Mouse (Mus musculus): ENCODE measurements around the gene Fgf18. TPM values are rescaled to one million over a fixed set of nuclear protein-coding genes. Genes with fewer than 3 reads are reported as not detected.
A peak's percentile ranks its signal among the peaks of the same experiment; 100 is the strongest.

Fgf18 gene
- polyA plus RNA-seq, 1 experiment from 2014 or later, result 3.6 TPM

- H3K9ac ChIP-seq (replicated peaks), result peak overlapping the region; percentile 81
- peak; percentile 72 for ATAC-seq
- H3K36me3 ChIP-seq, result peaks cover 32% of the 10 kb centered on the region
- H3K27me3 ChIP-seq, result peaks cover 29% of the 10 kb centered on the region
- peak overlapping the region; percentile 74; the same call in 1 of the 2 replicates for H3K27ac ChIP-seq
- no peaks in the 10 kb centered on the region for H3K9me3 ChIP-seq
- 6% methylated on average over 23 of the region's 23 CpGs for WGBS
- H3K4me2 ChIP-seq (replicated peaks), result peak overlapping the region; percentile 77
- peak overlapping the region; percentile 64 for H3K4me3 ChIP-seq (replicated peaks)
- peaks cover 44% of the 10 kb centered on the region for H3K4me1 ChIP-seq (replicated peaks)
Observed at GRCm38 (mm10) chr11:33148338-33149087, 1.3 kb upstream of the Fgf18 start.

GRCm38 (mm10) chr11:33147572-33148337 lies 555 bp upstream of the Fgf18 start:
- Histone ChIP-seq H3K9me3 (no peaks in the 10 kb centered on the region), H3K4me1 (replicated peaks) (peaks cover 46% of the 10 kb centered on the region), H3K4me2 (replicated peaks) (peak overlapping the region; percentile 77), H3K9ac (replicated peaks) (peak overlapping the region; percentile 81), H3K27me3 (peaks cover 37% of the 10 kb centered on the region), H3K36me3 (peaks cover 29% of the 10 kb centered on the region), H3K27ac (peak overlapping the region; percentile 74), H3K4me3 (replicated peaks) (peak overlapping the region; percentile 64)
- peak; percentile 73 for ATAC-seq
- WGBS, result 1% methylated on average over 59 of the region's 85 CpGs

- Histone ChIP-seq H3K4me2 (replicated peaks) (peak overlapping the region; percentile 77), H3K4me3 (replicated peaks) (peak overlapping the region; percentile 64), H3K36me3 (peaks cover 23% of the 10 kb centered on the region), H3K4me1 (replicated peaks) (peaks cover 46% of the 10 kb centered on the region), H3K9ac (replicated peaks) (peak overlapping the region; percentile 81), H3K9me3 (no peaks in the 10 kb centered on the region), H3K27me3 (peaks cover 39% of the 10 kb centered on the region), H3K27ac (0 out of 2 replicates have a peak overlapping the region, but pooled peaks have one; percentile 11)
- 1% methylated on average over 30 of the region's 30 CpGs for WGBS
- ATAC-seq, result peak; percentile 25
Observed at GRCm38 (mm10) chr11:33146651-33147131, 509 bp downstream of the Fgf18 start.

GRCm38 (mm10) chr11:33146143-33146497 lies 1.1 kb downstream of the Fgf18 start:
- Histone ChIP-seq H3K4me3 (replicated peaks) (peak overlapping the region; percentile 64), H3K9me3 (no peaks in the 10 kb centered on the region), H3K9ac (replicated peaks) (peak overlapping the region; percentile 81; the same call in 1 of the 2 replicates), H3K36me3 (peaks cover 18% of the 10 kb centered on the region), H3K27me3 (peaks cover 39% of the 10 kb centered on the region), H3K27ac (no peak overlapping the region), H3K4me1 (replicated peaks) (peaks cover 46% of the 10 kb centered on the region), H3K4me2 (replicated peaks) (peak overlapping the region; percentile 77)
- peak; percentile 16; the same call in 1 of the 2 replicates for ATAC-seq
- WGBS, result 3% methylated on average over 6 of the region's 9 CpGs

- no peak for ATAC-seq
- peak overlapping the region; percentile 64 for H3K4me3 ChIP-seq (replicated peaks)
- H3K27ac ChIP-seq, result no peak overlapping the region
- H3K27me3 ChIP-seq, result peaks cover 39% of the 10 kb centered on the region
- H3K4me2 ChIP-seq (replicated peaks), result peak overlapping the region; percentile 77
- WGBS, result 12% methylated on average over 7 of the region's 7 CpGs
- peaks cover 46% of the 10 kb centered on the region for H3K4me1 ChIP-seq (replicated peaks)
- peaks cover 11% of the 10 kb centered on the region for H3K36me3 ChIP-seq
- H3K9ac ChIP-seq (replicated peaks), result no peak overlapping the region
- no peaks in the 10 kb centered on the region for H3K9me3 ChIP-seq
Observed at GRCm38 (mm10) chr11:33145201-33146142, 1.7 kb downstream of the Fgf18 start.

GRCm38 (mm10) chr11:33143906-33144305 lies 3.3 kb downstream of the Fgf18 start:
- Histone ChIP-seq H3K4me2 (replicated peaks) (no peak overlapping the region; the same call in 1 of the 2 replicates), H3K27me3 (peaks cover 39% of the 10 kb centered on the region), H3K36me3 (no peaks in the 10 kb centered on the region), H3K9me3 (no peaks in the 10 kb centered on the region), H3K4me3 (replicated peaks) (no peak overlapping the region), H3K4me1 (replicated peaks) (peaks cover 46% of the 10 kb centered on the region), H3K9ac (replicated peaks) (no peak overlapping the region), H3K27ac (no peak overlapping the region; the same call in 1 of the 2 replicates)
- no peak for ATAC-seq
- 7% methylated on average over 9 of the region's 9 CpGs for WGBS

- WGBS, result 75% methylated on average over 1 of the region's 1 CpGs
- Histone ChIP-seq H3K9ac (replicated peaks) (no peak overlapping the region), H3K27ac (no peak overlapping the region), H3K4me2 (replicated peaks) (no peak overlapping the region), H3K9me3 (no peaks in the 10 kb centered on the region), H3K36me3 (no peaks in the 10 kb centered on the region), H3K4me3 (replicated peaks) (no peak overlapping the region), H3K27me3 (peaks cover 39% of the 10 kb centered on the region), H3K4me1 (replicated peaks) (peaks cover 38% of the 10 kb centered on the region)
- no peak for ATAC-seq
Observed at GRCm38 (mm10) chr11:33142801-33143200, 4.4 kb downstream of the Fgf18 start.

- no peaks in the 10 kb centered on the region for H3K36me3 ChIP-seq
- H3K27ac ChIP-seq, result no peak overlapping the region
- peaks cover 26% of the 10 kb centered on the region for H3K27me3 ChIP-seq
- peaks cover 17% of the 10 kb centered on the region for H3K4me1 ChIP-seq (replicated peaks)
- ATAC-seq, result no peak
- no peaks in the 10 kb centered on the region for H3K9me3 ChIP-seq
- 93% methylated on average over 5 of the region's 5 CpGs for WGBS
- no peak overlapping the region for H3K4me3 ChIP-seq (replicated peaks)
- H3K4me2 ChIP-seq (replicated peaks), result no peak overlapping the region
- no peak overlapping the region for H3K9ac ChIP-seq (replicated peaks)
Observed at GRCm38 (mm10) chr11:33140111-33140460, 7.1 kb downstream of the Fgf18 start.

- H3K36me3 ChIP-seq, result no peaks in the 10 kb centered on the region
- no peak for ATAC-seq
- no peak overlapping the region for H3K4me2 ChIP-seq (replicated peaks)
- no peak overlapping the region for H3K9ac ChIP-seq (replicated peaks)
- no peaks in the 10 kb centered on the region for H3K9me3 ChIP-seq
- WGBS, result 79% methylated on average over 9 of the region's 9 CpGs
- no peak overlapping the region for H3K27ac ChIP-seq
- peaks cover 21% of the 10 kb centered on the region for H3K27me3 ChIP-seq
- peaks cover 12% of the 10 kb centered on the region for H3K4me1 ChIP-seq (replicated peaks)
- no peak overlapping the region for H3K4me3 ChIP-seq (replicated peaks)
Observed at GRCm38 (mm10) chr11:33139458-33140110, 7.6 kb downstream of the Fgf18 start.

GRCm38 (mm10) chr11:33138686-33139085 lies 8.5 kb downstream of the Fgf18 start:
- Histone ChIP-seq H3K9ac (replicated peaks) (no peak overlapping the region), H3K4me2 (replicated peaks) (no peak overlapping the region), H3K27ac (no peak overlapping the region), H3K36me3 (no peaks in the 10 kb centered on the region), H3K9me3 (no peaks in the 10 kb centered on the region), H3K4me3 (replicated peaks) (no peak overlapping the region), H3K4me1 (replicated peaks) (peaks cover 3% of the 10 kb centered on the region), H3K27me3 (peaks cover 12% of the 10 kb centered on the region)
- ATAC-seq, result no peak
- WGBS, result 91% methylated on average over 5 of the region's 5 CpGs

- Histone ChIP-seq H3K9ac (replicated peaks) (no peak overlapping the region), H3K4me2 (replicated peaks) (no peak overlapping the region), H3K27me3 (no peaks in the 10 kb centered on the region), H3K4me3 (replicated peaks) (no peak overlapping the region), H3K27ac (no peak overlapping the region), H3K9me3 (no peaks in the 10 kb centered on the region), H3K36me3 (no peaks in the 10 kb centered on the region), H3K4me1 (replicated peaks) (0 out of 2 replicates have a peak, but pooled peaks cover 3% of the 10 kb centered on the region)
- WGBS, result 85% methylated on average over 8 of the region's 8 CpGs
- ATAC-seq, result no peak
Observed at GRCm38 (mm10) chr11:33134391-33134986, 12.7 kb downstream of the Fgf18 start.
